Mouse (Mus musculus): ENCODE measurements around the gene Gm13698. TPM values are rescaled to one million over a fixed set of nuclear protein-coding genes. Genes with fewer than 3 reads are reported as not detected.
"Not testable (repeated sequence)": the region's sequence is repeated elsewhere in the genome, so short reads cannot be mapped to it uniquely, and the experiment has no call there.

Gene Gm13698
- polyA plus RNA-seq, 1 experiment from 2014 or later, result not detected

DNA sequence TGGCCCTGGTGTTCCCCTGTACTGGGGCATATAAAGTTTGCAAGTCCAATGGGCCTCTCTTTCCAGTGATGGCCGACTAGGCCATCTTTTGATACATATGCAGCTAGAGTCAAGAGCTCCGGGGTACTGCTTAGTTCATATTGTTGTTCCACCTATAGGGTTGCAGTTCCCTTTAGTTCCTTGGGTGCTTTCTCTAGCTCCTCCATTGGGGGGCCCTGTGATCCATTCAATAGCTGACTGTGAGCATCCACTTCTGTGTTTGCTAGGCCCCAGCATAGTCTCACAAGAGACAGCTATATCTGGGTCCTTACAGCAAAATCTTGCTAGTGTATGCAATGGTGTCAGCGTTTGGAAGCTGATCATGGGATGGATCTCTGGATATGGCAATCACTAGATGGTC, 39.0 kb downstream of the Gm13698 start:
- WGBS (ENCODE audit: insufficient replicate concordance), result 33% methylated on average over 2 of the region's 3 CpGs
- not testable (repeated sequence) for H3K27me3 ChIP-seq (replicated peaks); H3K4me1 ChIP-seq; H3K4me3 ChIP-seq; H3K27ac ChIP-seq; H3K9ac ChIP-seq; H3K9me3 ChIP-seq (replicated peaks); H3K4me2 ChIP-seq; H3K36me3 ChIP-seq; ATAC-seq

Other genes with a start within 250 kb of the Gm13698 start
- gene Itgav, start 231.3 kb upstream of the Gm13698 start, polyA plus RNA-seq (2016; fragmentation: Nextera tagmentation; extraction: Ambion mirVana), result 22.7 and 24.5 TPM in 2 replicates
- 0.53 and 0.57 TPM in 2 replicates for gene Fam171b, start 143.1 kb upstream of the Gm13698 start, polyA plus RNA-seq (2016; fragmentation: Nextera tagmentation; extraction: Ambion mirVana)
- gene Zswim2, start 14.5 kb upstream of the Gm13698 start, polyA plus RNA-seq (2016; fragmentation: Nextera tagmentation; extraction: Ambion mirVana), result not detected in 2 replicates
- not detected in 2 replicates for gene Gm13693, start 5.8 kb downstream of the Gm13698 start, polyA plus RNA-seq (2016; fragmentation: Nextera tagmentation; extraction: Ambion mirVana)
- not detected in 2 replicates for gene Gm13695, start 11.6 kb downstream of the Gm13698 start, polyA plus RNA-seq (2016; fragmentation: Nextera tagmentation; extraction: Ambion mirVana)
- not detected in 2 replicates for gene Gm13696, start 17.4 kb downstream of the Gm13698 start, polyA plus RNA-seq (2016; fragmentation: Nextera tagmentation; extraction: Ambion mirVana)
- gene Gm13694, start 23.2 kb downstream of the Gm13698 start, polyA plus RNA-seq (2016; fragmentation: Nextera tagmentation; extraction: Ambion mirVana), result not detected in 2 replicates
- not detected in 2 replicates for gene Gm13697, start 29.1 kb downstream of the Gm13698 start, polyA plus RNA-seq (2016; fragmentation: Nextera tagmentation; extraction: Ambion mirVana)
- not detected in 2 replicates for gene Gm13691, start 34.9 kb downstream of the Gm13698 start, polyA plus RNA-seq (2016; fragmentation: Nextera tagmentation; extraction: Ambion mirVana)